Mouse (Mus musculus): Measurements from ENCODE around the gene Arpc1a.

The Arpc1a gene

DNA sequence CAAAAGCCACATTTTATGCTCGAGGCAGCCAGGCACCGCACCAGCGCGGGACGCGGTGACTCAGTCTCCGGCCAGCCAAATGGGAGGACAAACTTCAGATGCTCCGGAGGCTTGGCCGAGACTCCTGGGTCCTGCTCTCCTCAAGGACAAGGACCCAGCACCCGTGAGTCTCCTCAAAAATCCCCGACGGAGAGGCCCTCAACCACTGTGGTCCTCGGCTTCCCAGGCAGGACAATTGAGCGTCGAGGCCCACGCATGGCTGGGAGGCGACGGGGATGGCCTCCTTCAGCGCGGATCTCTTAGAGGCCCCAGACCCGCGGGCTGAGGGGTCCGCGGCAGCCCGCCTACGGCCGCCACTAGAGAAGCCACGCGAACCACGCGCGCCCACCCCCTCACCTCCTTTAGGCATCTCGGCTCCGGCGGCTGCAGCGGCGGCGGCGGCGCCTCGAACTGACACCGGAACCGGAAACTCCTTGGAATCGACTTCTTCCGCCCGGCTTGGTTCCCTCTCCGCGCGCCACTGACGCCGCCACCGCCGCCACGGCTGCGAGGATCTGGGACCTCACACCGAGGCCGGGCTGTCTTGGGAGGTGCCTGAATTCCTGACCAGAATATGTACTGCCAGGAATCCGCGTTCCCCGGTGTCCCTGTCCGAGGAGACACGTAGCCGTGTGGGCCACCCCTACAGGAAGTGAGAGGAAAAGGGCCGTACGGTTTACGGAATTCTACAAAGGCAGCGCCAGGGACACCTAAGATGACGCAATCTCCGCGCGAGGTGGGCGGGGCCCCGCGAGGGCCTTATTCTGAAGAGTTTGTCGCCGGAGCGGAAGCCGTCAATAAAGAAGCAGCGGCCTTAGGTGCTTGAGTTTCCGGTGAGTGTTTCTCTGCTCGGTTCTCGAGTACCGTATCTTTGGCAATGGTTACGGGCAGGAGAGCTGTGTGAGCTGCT lies 56.2 kb downstream of the Arpc1a start, which contains the start of the genes Pdap1 and Bud31:
Gene Pdap1 (minus strand): TSS at position 668 of the 949 bp plus-strand sequence.
Gene Bud31 (plus strand): TSS at position 792 of the 949 bp plus-strand sequence.
- DNase-seq (ENCODE audit: low spot score): peak; percentile 95

GRCm38 (mm10) chr5:145140611-145141010 lies 57.0 kb downstream of the Arpc1a start:
- no peak for DNase-seq (ENCODE audit: low spot score)

DNA sequence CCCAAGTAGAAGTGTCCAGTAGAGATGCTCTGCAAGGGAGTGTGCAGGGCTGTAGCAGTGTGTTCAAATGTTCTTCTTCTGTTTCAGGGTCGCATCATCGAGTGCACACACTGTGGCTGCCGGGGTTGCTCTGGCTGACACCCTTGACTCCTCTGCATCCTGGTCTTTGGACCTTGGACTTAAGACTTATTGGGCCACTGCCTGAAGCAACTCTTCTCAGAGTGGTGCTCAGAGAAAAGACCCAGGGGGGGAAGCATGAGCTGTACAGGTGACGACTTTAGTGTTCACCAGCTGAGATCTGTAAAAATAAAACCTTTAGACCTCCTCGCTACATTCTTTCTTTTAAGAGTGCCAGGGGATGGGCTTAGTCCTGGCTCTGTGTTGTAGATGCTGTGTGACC lies 64.1 kb downstream of the Arpc1a start:
- DNase-seq (ENCODE audit: low spot score): no peak

GRCm38 (mm10) chr5:145149294-145149693 lies 65.7 kb downstream of the Arpc1a start:
- DNase-seq (ENCODE audit: low spot score): no peak

- DNase-seq (ENCODE audit: low spot score): no peak
Observed at GRCm38 (mm10) chr5:145152690-145153089, 69.1 kb downstream of the Arpc1a start.
